Mouse (Mus musculus) liver, postnatal 0 days (tissue): ENCODE data around the gene Olfr558. TPM values are rescaled to one million over a fixed set of nuclear protein-coding genes. Genes with fewer than 3 reads are reported as not detected.

Source experiments
- ATAC-seq: fragments of 200-750 bp; cut with Nextera tagmentation; 2 replicates; pipeline ENCODE4 v1.8.0; 2017; ENCODE audit warnings: mild to moderate bottlenecking, moderate library complexity
- DNase-seq: peaks from one replicate; pipeline ENCODE4 v3.0.0-alpha.2; 2016
- H3K27ac ChIP-seq: fragments of 300-500 bp; sonication (generic); 2 replicates; pipeline ENCODE4 v1.5.1; 2014; ENCODE audit warnings: antibody characterized with exemption, moderate library complexity, mild to moderate bottlenecking, low read depth
- H3K27me3 ChIP-seq: fragments of 300-500 bp; sonication (generic); 2 replicates; pipeline ENCODE4 v1.6.1; 2014; ENCODE audit warnings: low read length, control low read depth, mixed read lengths; ENCODE audit not compliant: insufficient read depth
- H3K36me3 ChIP-seq: fragments of 300-500 bp; sonication (generic); replicated peaks from 2 replicates; pipeline ENCODE4 v1.6.1; 2014; ENCODE audit warnings: mild to moderate bottlenecking, control low read depth, low read length, moderate library complexity, mixed read lengths; ENCODE audit not compliant: insufficient read depth
- H3K4me1 ChIP-seq: fragments of 300-500 bp; sonication (generic); 2 replicates; pipeline ENCODE4 v1.6.1; 2014; ENCODE audit warnings: antibody characterized with exemption, mild to moderate bottlenecking, control low read depth; ENCODE audit not compliant: insufficient read depth
- H3K4me2 ChIP-seq: fragments of 300-500 bp; sonication (generic); 2 replicates; pipeline ENCODE4 v1.6.1; 2014; ENCODE audit warnings: low read depth, mild to moderate bottlenecking, low read length, moderate library complexity, mixed read lengths
- H3K4me3 ChIP-seq: fragments of 300-500 bp; sonication (generic); 2 replicates; pipeline ENCODE4 v1.5.1; 2014; ENCODE audit warnings: low read depth, low read length
- H3K9ac ChIP-seq: fragments of 300-500 bp; sonication (generic); replicated peaks from 2 replicates; pipeline ENCODE4 v1.6.1; 2014; ENCODE audit warnings: mild to moderate bottlenecking, moderate library complexity
- H3K9me3 ChIP-seq: fragments of 300-500 bp; sonication (generic); 2 replicates; pipeline ENCODE4 v1.6.1; 2016; ENCODE audit warnings: mild to moderate bottlenecking, control low read depth, low read length, mixed read lengths
- CTCF ChIP-seq: sonication (generic); IDR thresholded peaks from 2 replicates; pipeline ENCODE4 v1.5.1; 2016; ENCODE audit warnings: antibody characterized with exemption, low read depth
- EP300 ChIP-seq: IDR thresholded peaks from 2 replicates; pipeline ENCODE4 v1.6.1; 2016; ENCODE audit warnings: antibody characterized with exemption, low read depth, mild to moderate bottlenecking
- WGBS: fragments of 180-500 bp; shearing (Covaris S2); extraction: QIAGEN DNeasy Blood & Tissue Kit; methylation state at CpG from one replicate; pipeline ENCODE4 v1.1.7; 2014; ENCODE audit not compliant: insufficient replicate concordance; 5-methylcytosine and 5-hydroxymethylcytosine counted together
- polyA plus RNA-seq: library from polyadenylated mRNA; unstranded; fragments of >200 nt; fragmentation: Nextera tagmentation; extraction: Ambion mirVana; gene quantifications from 2 replicates; pipeline ENCODE4 v1.2.1, GENCODE M21; 2015

The Olfr558 gene
- 0.04 TPM in 1 of 2 replicates, not detected in the other for polyA plus RNA-seq

DNA sequence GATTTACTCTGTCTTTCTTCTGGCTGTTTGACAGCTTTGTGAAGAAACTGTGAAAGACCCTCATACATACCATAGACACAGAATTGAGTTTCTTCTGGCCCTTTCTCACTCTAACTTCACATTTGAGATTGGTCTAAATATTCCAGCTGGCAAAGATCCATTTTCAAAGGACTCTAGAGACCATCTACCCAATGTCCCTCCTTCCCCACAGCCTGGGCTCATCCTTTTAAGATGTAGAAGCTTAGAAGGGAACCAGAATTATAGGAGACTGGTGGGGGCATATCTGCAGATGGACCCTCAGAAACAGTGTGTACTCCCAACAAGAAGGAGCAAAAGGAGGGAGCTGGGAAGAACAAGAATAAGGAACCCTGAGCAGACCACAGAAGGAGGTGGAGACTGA is at the start of gene Olfr558:
Gene Olfr558 (plus strand): TSS at position 301 of the 400 bp plus-strand sequence.
- no peaks in the 10 kb centered on the region for H3K27me3 ChIP-seq
- no peaks in the 10 kb centered on the region for H3K9me3 ChIP-seq
- H3K4me1 ChIP-seq: no peaks in the 10 kb centered on the region
- ATAC-seq: no peak
- no peak within 1 kb of the TSS for H3K27ac ChIP-seq
- no peak within 1 kb of the TSS for H3K4me3 ChIP-seq
- no peak for DNase-seq
- no peak within 1 kb of the TSS for H3K9ac ChIP-seq
- TF ChIP-seq EP300 (no peak), CTCF (no peak)
- no peak within 1 kb of the TSS for H3K4me2 ChIP-seq
- no peaks in the 10 kb centered on the region for H3K36me3 ChIP-seq

DNA sequence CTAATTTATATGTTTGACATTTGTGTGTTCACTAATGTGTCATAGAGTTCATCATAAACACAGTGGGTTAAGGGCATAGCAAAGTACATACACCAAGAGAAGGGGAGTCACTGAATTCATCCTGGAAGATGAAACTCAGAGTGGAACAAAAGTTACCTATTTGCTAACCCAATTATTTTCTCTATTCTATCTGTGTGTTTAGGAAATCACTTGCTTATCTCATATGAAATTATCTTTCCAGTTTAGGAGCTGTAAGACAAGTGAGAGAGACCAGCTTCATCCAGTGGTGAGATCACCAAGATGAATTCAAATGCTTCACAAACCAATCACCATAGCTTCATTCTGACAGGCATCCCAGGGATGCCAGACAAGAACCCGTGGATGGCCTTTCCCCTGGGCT is 43.5 kb upstream of the Olfr558 start, which contains the start of gene Olfr555:
Gene Olfr555 (plus strand): TSS at position 301 of the 400 bp plus-strand sequence.
- no peak within 1 kb of the TSS for H3K27ac ChIP-seq
- no peaks in the 10 kb centered on the region for H3K36me3 ChIP-seq
- H3K4me2 ChIP-seq: no peak within 1 kb of the TSS
- no peak within 1 kb of the TSS for H3K4me3 ChIP-seq
- no peak within 1 kb of the TSS for H3K9ac ChIP-seq
- no peaks in the 10 kb centered on the region for H3K9me3 ChIP-seq
- no peaks in the 10 kb centered on the region for H3K4me1 ChIP-seq
- no peaks in the 10 kb centered on the region for H3K27me3 ChIP-seq
- DNase-seq (no peak), ATAC-seq (no peak)
- WGBS: 76% methylated on average over 1 of the region's 1 CpGs
- no peak for TF ChIP-seq EP300
- TF ChIP-seq CTCF: no peak

DNA sequence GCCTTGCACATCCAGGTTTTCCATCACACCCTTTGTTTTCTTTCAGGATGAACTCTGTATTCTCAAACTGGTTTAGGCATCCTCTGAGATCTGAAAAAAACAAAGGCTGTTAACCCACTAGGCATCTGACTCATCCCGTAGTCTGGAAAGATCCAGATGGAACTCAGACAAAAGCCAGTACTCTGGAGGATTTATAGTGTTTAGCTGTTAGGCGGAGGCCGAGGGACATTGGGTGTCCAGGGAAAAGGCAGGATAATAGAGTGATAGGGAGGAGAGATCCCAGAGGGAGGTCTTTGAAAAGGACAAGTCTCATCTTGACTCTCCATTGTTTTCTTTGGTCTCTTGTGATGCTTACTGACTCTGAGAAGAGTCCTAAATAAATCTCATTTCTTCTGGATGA is 37.4 kb upstream of the Olfr558 start, which contains the start of gene Olfr556:
Gene Olfr556 (plus strand): TSS at position 301 of the 400 bp plus-strand sequence.
- H3K4me3 ChIP-seq: no peak within 1 kb of the TSS
- WGBS: 69% methylated on average over 3 of the region's 3 CpGs
- ATAC-seq (no peak), DNase-seq (no peak)
- no peak for TF ChIP-seq EP300
- TF ChIP-seq CTCF: no peak
- H3K4me1 ChIP-seq: no peaks in the 10 kb centered on the region
- H3K27me3 ChIP-seq: no peaks in the 10 kb centered on the region
- no peaks in the 10 kb centered on the region for H3K36me3 ChIP-seq
- H3K9ac ChIP-seq: no peak within 1 kb of the TSS
- H3K4me2 ChIP-seq: no peak within 1 kb of the TSS
- H3K9me3 ChIP-seq: no peaks in the 10 kb centered on the region
- H3K27ac ChIP-seq: no peak within 1 kb of the TSS

DNA sequence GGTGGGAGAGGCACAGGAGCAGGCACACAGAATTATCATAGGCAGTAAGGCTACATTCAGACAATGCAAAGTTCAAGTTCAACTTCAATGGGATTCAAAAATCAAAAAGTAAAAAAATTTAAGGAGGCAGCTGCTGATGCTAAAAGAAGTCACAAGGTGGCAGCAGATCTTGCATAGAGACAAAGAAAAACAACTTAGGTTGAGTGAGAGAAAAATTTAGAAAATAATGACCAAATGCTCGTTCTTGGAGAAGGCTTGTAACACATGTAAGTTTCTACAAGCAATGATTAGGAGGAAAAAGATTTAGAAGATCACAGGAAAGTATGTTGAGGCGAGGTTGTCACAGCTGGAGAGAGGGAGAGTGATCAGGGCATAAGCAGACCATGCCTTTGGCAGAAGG is 36.6 kb upstream of the Olfr558 start:
- no peak overlapping the region for H3K27ac ChIP-seq
- H3K4me3 ChIP-seq: no peak overlapping the region
- H3K4me1 ChIP-seq: no peaks in the 10 kb centered on the region
- no peaks in the 10 kb centered on the region for H3K9me3 ChIP-seq
- 31% methylated on average over 2 of the region's 2 CpGs for WGBS
- DNase-seq (no peak), ATAC-seq (no peak)
- H3K27me3 ChIP-seq: no peaks in the 10 kb centered on the region
- no peak overlapping the region for H3K4me2 ChIP-seq
- H3K9ac ChIP-seq: no peak overlapping the region
- no peaks in the 10 kb centered on the region for H3K36me3 ChIP-seq
- TF ChIP-seq CTCF (peak; percentile 54), EP300 (no peak)

DNA sequence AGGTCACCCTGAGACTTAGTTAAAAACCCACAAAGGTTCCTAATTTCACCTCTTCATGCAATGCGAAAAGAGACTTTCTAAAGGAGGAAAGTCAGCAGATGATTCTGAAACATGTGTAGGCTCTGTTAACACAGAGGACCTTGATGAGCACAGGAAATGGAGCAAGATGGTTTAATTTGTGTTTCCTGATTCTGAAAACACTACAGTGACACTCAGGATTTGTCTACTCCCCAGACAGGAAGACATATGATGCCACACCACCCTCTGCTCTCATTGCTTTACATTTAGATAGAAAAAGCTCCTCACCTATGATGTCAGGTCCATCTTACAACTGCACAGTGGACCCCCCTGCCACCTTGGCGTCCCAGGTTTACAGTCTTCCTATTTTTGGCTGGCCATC is 25.8 kb upstream of the Olfr558 start:
- H3K27me3 ChIP-seq: no peaks in the 10 kb centered on the region
- no peak overlapping the region for H3K27ac ChIP-seq
- ATAC-seq (no peak), DNase-seq (no peak)
- no peak overlapping the region for H3K4me2 ChIP-seq
- no peaks in the 10 kb centered on the region for H3K9me3 ChIP-seq
- no peak overlapping the region for H3K4me3 ChIP-seq
- H3K4me1 ChIP-seq: no peaks in the 10 kb centered on the region
- 68% methylated on average over 2 of the region's 2 CpGs for WGBS
- no peak overlapping the region for H3K9ac ChIP-seq
- no peak for TF ChIP-seq EP300
- no peak for TF ChIP-seq CTCF
- H3K36me3 ChIP-seq: no peaks in the 10 kb centered on the region

DNA sequence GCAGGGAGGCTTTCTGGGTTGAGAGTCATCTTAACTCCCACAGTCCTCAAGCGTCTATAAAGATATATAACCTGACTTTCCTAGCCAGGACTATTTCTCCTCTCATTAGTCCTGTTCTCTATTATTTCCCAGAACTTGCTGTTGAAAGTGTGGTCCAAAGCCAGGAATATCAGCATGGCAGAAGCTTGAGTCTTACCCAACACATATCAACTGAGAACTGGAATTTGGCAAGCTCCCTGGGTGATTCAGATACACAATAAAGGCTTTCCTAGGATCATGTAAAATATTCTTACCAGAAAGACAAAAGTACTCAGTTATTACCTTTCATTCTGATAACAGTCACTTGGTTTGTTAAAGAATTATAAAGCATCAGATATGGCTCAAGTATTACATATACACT is 20.1 kb upstream of the Olfr558 start:
- WGBS: 79% methylated on average over 1 of the region's 1 CpGs
- no peak for ATAC-seq
- H3K4me3 ChIP-seq: no peak overlapping the region
- H3K36me3 ChIP-seq: no peaks in the 10 kb centered on the region
- no peak overlapping the region for H3K4me2 ChIP-seq
- no peak for DNase-seq
- no peak for TF ChIP-seq EP300
- no peak overlapping the region for H3K9ac ChIP-seq
- no peaks in the 10 kb centered on the region for H3K27me3 ChIP-seq
- no peaks in the 10 kb centered on the region for H3K4me1 ChIP-seq
- H3K27ac ChIP-seq: no peak overlapping the region
- no peaks in the 10 kb centered on the region for H3K9me3 ChIP-seq
